Mouse (Mus musculus): ENCODE measurements around the gene Arhgap18.

DNA sequence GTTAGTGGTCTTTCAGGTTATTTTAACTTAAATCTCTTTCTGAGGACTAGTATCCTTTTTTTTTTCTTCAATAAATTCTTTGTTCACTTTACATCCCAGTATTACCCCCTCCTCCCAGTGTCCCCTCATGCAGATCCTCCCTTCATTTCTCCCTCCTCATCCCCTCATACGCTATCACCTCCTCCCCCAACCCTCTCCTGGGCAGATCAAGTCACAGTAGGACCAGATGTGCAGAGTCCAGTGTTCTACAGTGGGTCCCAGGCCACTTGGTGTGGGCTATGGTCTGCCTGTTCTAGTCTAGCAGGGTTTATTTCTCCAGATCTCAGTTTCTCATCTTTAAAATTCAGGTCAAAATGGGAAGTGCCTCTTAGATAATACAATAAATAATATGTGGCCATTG lies 67.7 kb downstream of the Arhgap18 start:
- no peak for TF ChIP-seq CTCF (IDR thresholded peaks at IDR 0.05; ENCODE audit: insufficient read depth, low read depth, low read length)
- no peak for TF ChIP-seq POLR2A (IDR thresholded peaks at IDR 0.05; ENCODE audit: insufficient read depth, low read depth, low read length)

Measured in olfactory bulb, adult 2 months (tissue).